Mouse (Mus musculus) gastrocnemius, postnatal 25 days (tissue): ENCODE results near the gene Chrna5. TPM values are rescaled to one million over a fixed set of nuclear protein-coding genes. Genes with fewer than 3 reads are reported as not detected.

ENCODE experiments used
- DNase-seq: peaks from one replicate; pipeline ENCODE4 v3.0.0; 2022
- total RNA-seq, 2 experiments: library from RNA; stranded (reverse); gene quantifications; 1 replicate in 1 of 2; 2 replicates in 1 of 2; pipeline ENCODE4 v1.2.3; 2021

The Chrna5 gene
- total RNA-seq, 2 experiments from 2014 or later = not detected

DNA sequence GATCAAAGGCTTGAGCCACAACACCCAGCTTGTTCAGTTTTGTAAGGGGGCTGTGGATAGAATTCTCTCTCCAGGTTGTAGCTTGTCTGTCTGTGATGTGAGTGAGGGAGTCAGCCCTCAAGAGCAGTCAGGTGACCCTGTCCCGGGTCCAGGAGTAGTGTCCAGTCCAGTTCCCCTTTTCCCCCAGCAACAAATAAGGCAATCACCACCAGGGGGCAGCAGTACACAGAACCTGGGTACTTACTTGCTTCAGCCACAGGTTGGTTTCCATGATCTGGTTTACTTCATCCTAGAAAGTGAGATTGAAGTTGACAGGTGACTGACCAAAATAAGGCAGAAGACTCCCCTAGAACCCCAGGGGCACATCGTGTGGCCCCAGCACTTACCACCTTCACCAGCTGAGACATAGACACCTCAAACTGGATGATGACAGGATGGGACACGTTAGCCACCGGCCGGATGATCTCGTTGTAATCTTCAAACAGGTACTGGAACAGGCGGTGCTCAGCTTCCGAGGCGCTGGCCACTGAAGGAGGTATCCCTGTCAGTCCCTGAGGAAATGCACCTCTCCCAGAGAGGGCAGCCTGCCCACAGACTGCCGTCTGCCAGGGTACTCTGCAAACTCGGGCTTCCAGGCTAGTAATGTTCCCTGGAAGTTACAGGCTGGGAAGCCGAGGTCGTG lies 43.4 kb downstream of the Chrna5 start:
- DNase-seq = peak; percentile 37

DNA sequence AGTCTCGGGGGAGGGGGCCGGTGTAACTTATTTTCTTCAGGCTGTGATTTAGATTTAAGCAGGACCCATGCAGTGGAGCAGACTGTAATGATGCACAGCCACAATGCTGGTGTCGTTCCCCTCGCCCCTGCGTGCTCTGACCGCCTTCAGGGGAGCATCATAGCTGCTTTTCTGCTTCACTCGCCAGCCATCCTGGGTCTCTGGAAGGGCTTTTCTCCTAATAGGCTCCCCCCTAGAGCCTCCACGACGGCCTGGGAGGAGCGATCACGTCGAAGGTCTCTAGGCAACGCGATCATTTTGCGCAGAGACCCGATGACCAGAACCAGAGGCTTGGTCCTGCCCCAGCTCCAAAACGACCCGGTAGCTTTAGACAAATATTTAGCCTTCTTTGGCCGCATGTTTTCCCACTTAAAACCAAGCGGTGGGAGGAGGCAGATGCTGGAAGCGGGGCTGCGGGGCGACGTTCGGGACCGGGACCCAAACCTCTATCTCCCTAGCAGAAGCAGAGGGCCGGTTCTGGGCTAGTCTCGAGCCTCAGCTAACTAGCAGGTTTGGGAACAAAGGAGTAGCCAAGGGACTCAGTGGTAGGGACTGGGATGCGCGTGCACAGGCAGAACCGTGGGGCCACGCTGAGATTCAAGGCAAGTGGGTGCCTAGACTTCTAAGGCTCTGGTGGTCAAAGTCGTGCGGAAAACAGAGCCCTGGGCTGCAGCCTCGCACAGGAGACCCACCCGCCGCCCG lies 45.0 kb downstream of the Chrna5 start:
- DNase-seq = no peak

DNA sequence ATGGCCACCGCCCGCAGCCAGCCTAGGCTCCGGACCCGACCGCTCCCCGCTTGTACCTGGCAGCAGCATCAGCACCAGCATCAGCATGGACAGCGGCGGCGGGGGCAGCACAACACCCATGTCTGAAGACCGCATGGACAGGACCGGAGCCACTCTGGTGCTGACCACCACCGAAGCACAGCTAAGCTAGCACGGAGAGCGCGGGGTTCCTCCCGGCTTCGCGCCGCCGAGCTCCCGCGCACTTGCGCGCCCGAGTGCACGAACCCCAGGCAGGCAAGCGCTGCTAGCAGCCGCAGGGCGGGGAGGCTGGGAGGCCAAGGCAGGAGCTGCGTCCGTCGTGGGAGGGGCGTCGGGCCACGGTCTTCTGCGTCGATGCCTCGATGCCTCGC lies 45.6 kb downstream of the Chrna5 start, which contains the start of gene Chrna3:
Gene Chrna3 (minus strand): TSS at position 288 of the 389 bp plus-strand sequence.
- DNase-seq = no peak

- DNase-seq = no peak
Observed at GRCm38 (mm10) chr9:55031435-55032167, 50.9 kb downstream of the Chrna5 start.

DNA sequence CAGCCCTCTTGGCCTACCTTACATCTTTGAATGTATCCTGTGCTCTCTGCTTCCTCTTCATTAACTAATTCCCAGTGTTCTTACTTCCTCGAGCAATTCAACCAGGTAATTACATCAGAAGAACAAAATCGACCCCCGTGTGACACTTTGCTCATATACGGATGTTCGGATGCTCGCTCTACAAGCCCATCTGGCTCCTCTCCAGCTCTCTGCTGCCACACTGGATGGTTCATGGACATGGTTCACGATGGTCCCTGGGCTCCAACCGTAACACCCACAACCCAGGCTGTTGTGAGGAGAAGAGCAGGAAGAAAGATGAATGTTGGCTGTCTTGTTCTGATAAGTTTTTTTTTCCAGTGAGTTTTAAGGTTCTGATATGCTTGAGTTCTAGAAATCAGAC lies 58.3 kb downstream of the Chrna5 start:
- no peak for DNase-seq

DNA sequence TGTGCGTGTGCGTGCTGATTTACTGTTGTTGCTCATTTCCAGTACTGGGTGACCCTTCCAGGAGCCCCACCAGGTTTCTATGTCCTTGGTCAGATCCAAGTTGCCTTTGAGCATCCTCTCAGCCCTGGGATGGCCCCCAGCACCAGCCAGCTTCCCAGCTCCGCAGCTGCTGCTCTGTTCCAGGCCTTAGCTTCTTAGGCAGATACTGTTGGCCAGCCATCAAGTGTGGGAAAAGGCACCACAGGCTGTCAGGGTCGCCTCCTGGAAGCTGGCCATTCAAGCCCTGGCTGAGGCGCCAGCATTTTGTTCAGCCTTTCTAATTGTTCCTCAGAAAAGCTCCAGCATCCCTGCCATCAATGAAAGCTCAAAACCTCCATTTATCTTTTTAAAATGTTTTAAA lies 59.3 kb downstream of the Chrna5 start:
- DNase-seq = no peak

GRCm38 (mm10) chr9:55041389-55041788 lies 60.7 kb downstream of the Chrna5 start:
- no peak for DNase-seq

DNA sequence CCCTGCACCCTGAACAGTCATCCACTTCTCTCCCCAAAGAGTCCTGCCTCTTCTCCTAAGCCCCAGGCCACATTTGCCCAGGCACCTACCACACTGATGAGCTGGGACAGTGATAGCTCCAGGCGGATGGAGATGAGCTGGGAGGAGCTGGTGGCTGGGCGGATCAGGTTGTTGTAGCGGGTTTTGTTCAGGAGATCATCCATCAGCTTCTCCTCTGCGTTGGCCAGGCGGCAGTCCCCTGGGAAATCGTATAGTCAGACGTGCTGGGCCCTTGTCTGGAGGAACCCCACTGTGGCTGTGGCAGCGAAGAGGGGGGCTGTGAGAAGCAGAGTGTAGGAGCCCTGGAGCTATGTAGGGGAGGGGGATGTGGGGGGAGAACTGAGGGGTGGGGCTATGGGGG lies 63.0 kb downstream of the Chrna5 start:
- no peak for DNase-seq

- DNase-seq = no peak
Observed at GRCm38 (mm10) chr9:55045001-55045400, 64.3 kb downstream of the Chrna5 start.

- DNase-seq = no peak
Observed at GRCm38 (mm10) chr9:55046764-55047163, 66.1 kb downstream of the Chrna5 start.

GRCm38 (mm10) chr9:55048211-55048880 lies 67.7 kb downstream of the Chrna5 start, which contains the start of gene Chrnb4:
Gene Chrnb4, minus strand, starts transcription at chr9:55048779.
- no peak for DNase-seq

GRCm38 (mm10) chr9:55055386-55055930 lies 74.8 kb downstream of the Chrna5 start:
- DNase-seq = no peak

Other genes starting within 250 kb of the Chrna5 start
- 10 to 100 TPM; 18.0 to 19.1 TPM for gene Wdr61, start 246.4 kb upstream of the Chrna5 start, total RNA-seq
- under 1 TPM in 1 of 2 experiments, not detected in 1; 0.49 TPM for gene Crabp1, start 216.1 kb upstream of the Chrna5 start, total RNA-seq
- gene Ireb2, start 117.1 kb upstream of the Chrna5 start, total RNA-seq = 10 to 100 TPM; 21.7 to 22.1 TPM
- gene Hykk, start 63.6 kb upstream of the Chrna5 start, total RNA-seq = under 1 TPM; 0.83 to 0.84 TPM
- 100 to 1,000 TPM; 109 to 123 TPM for gene Psma4, start 30.1 kb upstream of the Chrna5 start, total RNA-seq
- gene AY074887, start 29.9 kb upstream of the Chrna5 start, total RNA-seq = not detected
- gene Chrna3, start 45.7 kb downstream of the Chrna5 start, total RNA-seq = not detected
- under 1 TPM in 1 of 2 experiments, not detected in 1; 0.27 TPM for gene Chrnb4, start 67.9 kb downstream of the Chrna5 start, total RNA-seq
- gene Ube2q2, start 168.0 kb downstream of the Chrna5 start, total RNA-seq = 10 to 100 TPM; 27.2 to 31.4 TPM
- gene Fbxo22, start 228.0 kb downstream of the Chrna5 start, total RNA-seq = 10 to 100 TPM; 18.2 to 18.6 TPM